Mouse (Mus musculus) hindbrain, embryonic 14.5 days (tissue): ENCODE measurements around the gene Acp6. TPM values are rescaled to one million over a fixed set of nuclear protein-coding genes. Genes with fewer than 3 reads are reported as not detected.

ENCODE experiments used
- polyA plus RNA-seq: library from polyadenylated mRNA; unstranded; fragments of >200 nt; fragmentation: Nextera tagmentation; extraction: Ambion mirVana; gene quantifications from 2 replicates; pipeline ENCODE4 v1.2.1, GENCODE M21; 2014

Gene Acp6
- polyA plus RNA-seq, 1 experiment from 2014 or later: 14.1 TPM

Other genes starting within 250 kb of the Acp6 start
- 0.04 TPM in 1 of 2 replicates, not detected in the other for gene Gja8, start 232.8 kb upstream of the Acp6 start, polyA plus RNA-seq
- gene Bcl9, start 139.1 kb downstream of the Acp6 start, polyA plus RNA-seq: 51.8 and 62.3 TPM in 2 replicates